ENCODE assay signal across 7 mouse cellular contexts in the genomic region with DNA sequence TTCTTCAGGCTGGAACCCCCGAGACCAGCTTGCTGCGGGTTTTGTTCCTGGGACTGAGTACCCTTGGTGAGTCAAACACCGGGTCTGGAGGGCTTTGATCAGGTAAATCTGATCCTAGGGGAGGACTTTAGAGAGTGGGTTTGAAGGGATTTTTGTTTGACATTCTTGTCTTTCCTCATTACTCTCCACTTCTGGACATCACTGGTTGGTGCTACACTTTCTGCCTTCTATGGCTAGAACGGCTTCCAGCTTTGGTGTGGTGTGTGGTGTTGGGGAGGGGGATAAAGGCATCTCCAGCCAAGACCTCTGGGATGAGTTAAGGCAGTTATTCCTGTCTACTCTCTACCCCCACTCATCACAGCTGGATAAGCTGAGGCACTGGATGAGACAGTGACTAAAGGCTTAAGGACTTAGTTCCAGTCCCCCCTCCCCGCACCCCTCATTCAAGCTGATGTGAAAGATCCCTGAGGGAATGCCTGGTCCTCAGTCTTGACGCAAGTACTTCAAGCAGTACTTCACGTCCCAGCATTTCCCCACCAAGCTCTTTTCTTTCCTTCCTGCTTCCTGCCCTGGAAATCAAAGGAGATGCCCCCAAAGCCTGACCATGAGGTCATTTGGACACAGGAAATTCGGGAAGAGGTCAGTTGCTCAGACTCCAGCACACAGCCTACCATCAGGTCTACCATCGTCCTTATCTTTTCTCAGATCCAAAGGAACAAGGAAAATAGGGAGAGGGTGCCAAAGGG. TPM values are rescaled to one million over a fixed set of nuclear protein-coding genes. Genes with fewer than 3 reads are reported as not detected.
A peak's percentile ranks its signal among the peaks of the same experiment; 100 is the strongest.
DNase-seq lines count a peak whose midpoint lies in the region; ATAC-seq and TF ChIP-seq lines count a peak whose summit lies in the region.

No protein-coding gene starts in this region.

- H3K27ac ChIP-seq in embryonic facial prominence, embryonic 12.5 days: no peak overlapping the region
- peak overlapping the region; percentile 70 for H3K27ac ChIP-seq in heart, embryonic 11.5 days (ENCODE audit: low read depth, low read length)
- H3K27ac ChIP-seq in kidney, postnatal 0 days: peak overlapping the region; percentile 58
- no peak overlapping the region; the same call in 1 of the 2 replicates for H3K27ac ChIP-seq in midbrain, embryonic 11.5 days (ENCODE audit: low read depth, low read length)

- no peak overlapping the region for H3K9ac ChIP-seq in embryonic facial prominence, embryonic 12.5 days
- peak overlapping the region; percentile 40 for H3K9ac ChIP-seq in heart, embryonic 11.5 days (ENCODE audit: low read depth, low read length)
- H3K9ac ChIP-seq in kidney, postnatal 0 days (ENCODE audit: low read depth, low read length): peak overlapping the region; percentile 35; the same call in 1 of the 2 replicates
- H3K9ac ChIP-seq in midbrain, embryonic 11.5 days (ENCODE audit: low read length): peak overlapping the region; percentile 4; the same call in 1 of the 2 replicates

- no peaks in the 10 kb centered on the region for H3K9me3 ChIP-seq in embryonic facial prominence, embryonic 12.5 days
- no peaks in the 10 kb centered on the region for H3K9me3 ChIP-seq in heart, embryonic 11.5 days (replicated peaks; ENCODE audit: control insufficient read depth, low read length)
- no peaks in the 10 kb centered on the region for H3K9me3 ChIP-seq in kidney, postnatal 0 days (replicated peaks; ENCODE audit: low read length)
- peaks cover 3% of the 10 kb centered on the region; the same call in 1 of the 2 replicates for H3K9me3 ChIP-seq in midbrain, embryonic 11.5 days (ENCODE audit: control insufficient read depth, low read length)

- 17% methylated on average over 9 of the region's 9 CpGs for WGBS in embryonic facial prominence, embryonic 12.5 days
- WGBS in heart, embryonic 11.5 days (ENCODE audit: insufficient replicate concordance): 25% methylated on average over 9 of the region's 9 CpGs
- WGBS in kidney, postnatal 0 days: 36% methylated on average over 9 of the region's 9 CpGs
- WGBS in midbrain, embryonic 11.5 days: 18% methylated on average over 9 of the region's 9 CpGs

- peak overlapping the region; percentile 10; the same call in 1 of the 2 replicates for H3K4me3 ChIP-seq in embryonic facial prominence, embryonic 12.5 days
- peak overlapping the region; percentile 34 for H3K4me3 ChIP-seq in heart, embryonic 11.5 days (ENCODE audit: low read depth, low read length)
- peak overlapping the region; percentile 37 for H3K4me3 ChIP-seq in kidney, postnatal 0 days (replicated peaks; ENCODE audit: low read depth, low read length)
- H3K4me3 ChIP-seq in midbrain, embryonic 11.5 days (ENCODE audit: low read depth, low read length): no peak overlapping the region

- peaks cover 5% of the 10 kb centered on the region; the same call in 1 of the 2 replicates for H3K36me3 ChIP-seq in embryonic facial prominence, embryonic 12.5 days
- no peaks in the 10 kb centered on the region for H3K36me3 ChIP-seq in heart, embryonic 11.5 days (ENCODE audit: control insufficient read depth, insufficient read depth, low read length)
- no peaks in the 10 kb centered on the region; the same call in 1 of the 2 replicates for H3K36me3 ChIP-seq in kidney, postnatal 0 days (ENCODE audit: insufficient read depth, low read length)
- no peaks in the 10 kb centered on the region for H3K36me3 ChIP-seq in midbrain, embryonic 11.5 days (ENCODE audit: control insufficient read depth, insufficient read depth, low read length)

- peaks cover 26% of the 10 kb centered on the region for H3K4me1 ChIP-seq in embryonic facial prominence, embryonic 12.5 days
- peaks cover 17% of the 10 kb centered on the region for H3K4me1 ChIP-seq in heart, embryonic 11.5 days (ENCODE audit: control insufficient read depth, insufficient read depth, low read length)
- peaks cover 15% of the 10 kb centered on the region; the same call in 1 of the 2 replicates for H3K4me1 ChIP-seq in kidney, postnatal 0 days (replicated peaks; ENCODE audit: insufficient read depth, low read length)
- peaks cover 15% of the 10 kb centered on the region for H3K4me1 ChIP-seq in midbrain, embryonic 11.5 days (ENCODE audit: control insufficient read depth, insufficient read depth, low read length)

- no peak for ATAC-seq in embryonic facial prominence, embryonic 12.5 days (ENCODE audit: insufficient number of reproducible peaks, insufficient read depth, low FRiP score, low TSS enrichment)
- ATAC-seq in heart, embryonic 11.5 days (replicated peaks; ENCODE audit: insufficient number of reproducible peaks, low FRiP score, low TSS enrichment): no peak
- ATAC-seq in kidney, postnatal 0 days (replicated peaks; ENCODE audit: low FRiP score, low read depth): no peak
- no peak for ATAC-seq in midbrain, embryonic 11.5 days (ENCODE audit: low FRiP score)

- peak overlapping the region; percentile 32 for H3K4me2 ChIP-seq in embryonic facial prominence, embryonic 12.5 days (replicated peaks)
- H3K4me2 ChIP-seq in heart, embryonic 11.5 days: peak overlapping the region; percentile 76
- peak overlapping the region; percentile 71 for H3K4me2 ChIP-seq in kidney, postnatal 0 days (ENCODE audit: low read length)
- no peak overlapping the region; the same call in 1 of the 2 replicates for H3K4me2 ChIP-seq in midbrain, embryonic 11.5 days

- peaks cover 68% of the 10 kb centered on the region for H3K27me3 ChIP-seq in embryonic facial prominence, embryonic 12.5 days
- H3K27me3 ChIP-seq in heart, embryonic 11.5 days (ENCODE audit: control insufficient read depth, insufficient read depth, low read length): peaks cover 21% of the 10 kb centered on the region; the same call in 1 of the 2 replicates
- peaks cover 7% of the 10 kb centered on the region; the same call in 1 of the 2 replicates for H3K27me3 ChIP-seq in kidney, postnatal 0 days (ENCODE audit: insufficient read depth, low read length)
- H3K27me3 ChIP-seq in midbrain, embryonic 11.5 days (ENCODE audit: control insufficient read depth, insufficient read depth, low read length): peaks cover 60% of the 10 kb centered on the region

- no peak for DNase-seq in kidney, postnatal 0 days (ENCODE audit: low spot score)
- DNase-seq in midbrain, embryonic 11.5 days (ENCODE audit: low spot score, missing footprints): peak; percentile 91
- no peak for DNase-seq in embryo, embryonic 10 days (ENCODE audit: low spot score)
- no peak for DNase-seq in spleen, adult 12 weeks (ENCODE audit: low spot score)
- DNase-seq in frontal cortex, postnatal 25 days (ENCODE audit: low spot score in 2 of 2): no peak

- no peak for TF ChIP-seq CTCF in kidney, postnatal 0 days (IDR thresholded peaks at IDR 0.05; ENCODE audit: low read depth)

RNA-seq across cellular contexts. Expression of gene Esam, which starts 0.5 kb away (rescaled TPM):
- 34.0 and 38.3 TPM in 2 replicates for polyA plus RNA-seq in embryonic facial prominence, embryonic 12.5 days (2016; fragmentation: Nextera tagmentation; extraction: Ambion mirVana)
- polyA plus RNA-seq in heart, embryonic 11.5 days (2014; fragmentation: Nextera tagmentation; extraction: Ambion mirVana): 45.4 and 59.6 TPM in 2 replicates
- 68.5 and 70.7 TPM in 2 replicates for polyA plus RNA-seq in kidney, postnatal 0 days (2015; fragmentation: Nextera tagmentation; extraction: Ambion mirVana)
- polyA plus RNA-seq in midbrain, embryonic 11.5 days (2014; fragmentation: Nextera tagmentation; extraction: Ambion mirVana): 25.1 and 29.6 TPM in 2 replicates

RNA-seq across cellular contexts. Expression of gene Vsig2, which starts 10.7 kb away (rescaled TPM):
- polyA plus RNA-seq in embryonic facial prominence, embryonic 12.5 days (2016; fragmentation: Nextera tagmentation; extraction: Ambion mirVana): 1.0 and 1.1 TPM in 2 replicates
- polyA plus RNA-seq in heart, embryonic 11.5 days (2014; fragmentation: Nextera tagmentation; extraction: Ambion mirVana): 1.5 and 1.6 TPM in 2 replicates
- polyA plus RNA-seq in kidney, postnatal 0 days (2015; fragmentation: Nextera tagmentation; extraction: Ambion mirVana): 4.2 and 5.5 TPM in 2 replicates
- 0.44 TPM in 1 of 2 replicates, not detected in the other for polyA plus RNA-seq in midbrain, embryonic 11.5 days (2014; fragmentation: Nextera tagmentation; extraction: Ambion mirVana)

RNA-seq across cellular contexts. Expression of gene Nrgn, which starts 24.3 kb away (rescaled TPM):
- 6.7 and 6.9 TPM in 2 replicates for polyA plus RNA-seq in embryonic facial prominence, embryonic 12.5 days (2016; fragmentation: Nextera tagmentation; extraction: Ambion mirVana)
- 4.8 and 5.2 TPM in 2 replicates for polyA plus RNA-seq in heart, embryonic 11.5 days (2014; fragmentation: Nextera tagmentation; extraction: Ambion mirVana)
- 3.3 and 3.6 TPM in 2 replicates for polyA plus RNA-seq in kidney, postnatal 0 days (2015; fragmentation: Nextera tagmentation; extraction: Ambion mirVana)
- 2.5 and 2.9 TPM in 2 replicates for polyA plus RNA-seq in midbrain, embryonic 11.5 days (2014; fragmentation: Nextera tagmentation; extraction: Ambion mirVana)

RNA-seq across cellular contexts. Expression of gene Siae, which starts 27.1 kb away (rescaled TPM):
- polyA plus RNA-seq in embryonic facial prominence, embryonic 12.5 days (2016; fragmentation: Nextera tagmentation; extraction: Ambion mirVana): 7.3 and 7.8 TPM in 2 replicates
- polyA plus RNA-seq in heart, embryonic 11.5 days (2014; fragmentation: Nextera tagmentation; extraction: Ambion mirVana): 7.8 and 10.6 TPM in 2 replicates
- polyA plus RNA-seq in kidney, postnatal 0 days (2015; fragmentation: Nextera tagmentation; extraction: Ambion mirVana): 10.2 and 10.6 TPM in 2 replicates
- 7.7 and 8.5 TPM in 2 replicates for polyA plus RNA-seq in midbrain, embryonic 11.5 days (2014; fragmentation: Nextera tagmentation; extraction: Ambion mirVana)

RNA-seq across cellular contexts. Expression of gene Msantd2, which starts 39.3 kb away (rescaled TPM):
- 43.1 and 44.7 TPM in 2 replicates for polyA plus RNA-seq in embryonic facial prominence, embryonic 12.5 days (2016; fragmentation: Nextera tagmentation; extraction: Ambion mirVana)
- polyA plus RNA-seq in heart, embryonic 11.5 days (2014; fragmentation: Nextera tagmentation; extraction: Ambion mirVana): 20.2 and 20.5 TPM in 2 replicates
- polyA plus RNA-seq in kidney, postnatal 0 days (2015; fragmentation: Nextera tagmentation; extraction: Ambion mirVana): 15.1 and 16.9 TPM in 2 replicates
- 35.8 and 36.4 TPM in 2 replicates for polyA plus RNA-seq in midbrain, embryonic 11.5 days (2014; fragmentation: Nextera tagmentation; extraction: Ambion mirVana)

Comparison
In these comparisons a context has a peak if more than half of its experiments do, and no peak if none do; other contexts are left out.
1. H3K27ac ChIP-seq: peak in heart, embryonic 11.5 days (single experiment) and kidney, postnatal 0 days (single experiment); none in embryonic facial prominence, embryonic 12.5 days (single experiment) and midbrain, embryonic 11.5 days (single experiment).